Mouse (Mus musculus) hindbrain, embryonic 15.5 days (tissue): Measurements from ENCODE around the gene Ttn. TPM values are rescaled to one million over a fixed set of nuclear protein-coding genes. Genes with fewer than 3 reads are reported as not detected.
A peak's percentile ranks its signal among the peaks of the same experiment; 100 is the strongest.

ENCODE experiments used
- ATAC-seq: fragments of 200-750 bp; cut with Nextera tagmentation; 2 replicates; pipeline ENCODE4 v1.8.0; 2017; ENCODE audit warnings: low read depth, moderate number of reproducible peaks, moderate TSS enrichment; ENCODE audit not compliant: low FRiP score
- H3K27ac ChIP-seq: fragments of 300-500 bp; sonication (generic); replicated peaks from 2 replicates; pipeline ENCODE4 v1.5.1; 2015; ENCODE audit warnings: mild to moderate bottlenecking, inconsistent platforms
- H3K27me3 ChIP-seq: fragments of 300-500 bp; sonication (generic); 2 replicates; pipeline ENCODE4 v1.6.1; 2015; ENCODE audit warnings: control low read depth, inconsistent platforms
- H3K36me3 ChIP-seq: fragments of 300-500 bp; sonication (generic); 2 replicates; pipeline ENCODE4 v1.6.1; 2015; ENCODE audit warnings: control low read depth, inconsistent platforms
- H3K4me1 ChIP-seq: fragments of 300-500 bp; sonication (generic); replicated peaks from 2 replicates; pipeline ENCODE4 v1.6.1; 2015; ENCODE audit warnings: control low read depth, inconsistent platforms
- H3K4me2 ChIP-seq: fragments of 300-500 bp; sonication (generic); 2 replicates; pipeline ENCODE4 v1.6.1; 2015; ENCODE audit warnings: moderate library complexity, mild to moderate bottlenecking, inconsistent platforms
- H3K4me3 ChIP-seq: fragments of 300-500 bp; sonication (generic); 2 replicates; pipeline ENCODE4 v1.5.1; 2015; ENCODE audit warnings: mild to moderate bottlenecking, inconsistent platforms
- H3K9ac ChIP-seq: fragments of 300-500 bp; sonication (generic); 2 replicates; pipeline ENCODE4 v1.6.1; 2015; ENCODE audit warnings: inconsistent platforms
- H3K9me3 ChIP-seq: fragments of 300-500 bp; sonication (generic); 2 replicates; pipeline ENCODE4 v1.6.1; 2016; ENCODE audit warnings: control low read depth, inconsistent platforms
- WGBS: fragments of 180-500 bp; shearing (Covaris S2); methylation state at CpG from one replicate; pipeline ENCODE4 v1.1.7; 2015; 5-methylcytosine and 5-hydroxymethylcytosine counted together
- polyA plus RNA-seq: library from polyadenylated mRNA; unstranded; fragments of >200 nt; fragmentation: Nextera tagmentation; extraction: Ambion mirVana; gene quantifications from 2 replicates; pipeline ENCODE4 v1.2.1, GENCODE M21; 2015

Gene Ttn
- polyA plus RNA-seq, 1 experiment from 2014 or later = 0.30 TPM

DNA sequence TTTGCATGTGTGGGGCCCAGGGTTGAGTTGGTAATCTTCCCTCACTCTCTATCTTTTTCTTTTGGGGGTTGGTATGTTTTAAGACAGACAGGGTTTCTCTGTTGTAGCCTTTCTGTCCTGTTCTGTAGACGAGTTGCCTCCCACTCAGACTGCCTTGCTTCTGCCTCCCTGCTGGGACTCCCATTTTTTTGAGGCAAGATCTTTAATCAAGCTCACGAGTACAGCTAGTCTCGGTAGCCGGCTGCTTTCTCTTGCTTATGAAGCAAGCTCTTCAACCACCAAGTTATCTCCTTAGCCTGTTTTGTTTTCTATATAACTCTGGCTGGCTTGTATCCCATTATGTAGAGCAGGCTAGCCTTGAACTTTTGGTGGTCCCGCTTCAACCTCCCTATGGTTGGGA lies 288.6 kb downstream of the Ttn start:
- Histone ChIP-seq H3K9ac (no peak overlapping the region), H3K4me3 (no peak overlapping the region), H3K27me3 (no peaks in the 10 kb centered on the region), H3K4me1 (no peaks in the 10 kb centered on the region), H3K9me3 (no peaks in the 10 kb centered on the region), H3K36me3 (peaks cover 59% of the 10 kb centered on the region), H3K4me2 (no peak overlapping the region), H3K27ac (no peak overlapping the region)
- WGBS = 77% methylated on average over 5 of the region's 5 CpGs
- ATAC-seq = no peak

GRCm38 (mm10) chr2:76690436-76691204 lies 291.7 kb downstream of the Ttn start:
- Histone ChIP-seq H3K36me3 (peaks cover 82% of the 10 kb centered on the region), H3K4me2 (no peak overlapping the region), H3K27me3 (no peaks in the 10 kb centered on the region), H3K9me3 (no peaks in the 10 kb centered on the region), H3K9ac (no peak overlapping the region), H3K27ac (no peak overlapping the region), H3K4me3 (no peak overlapping the region), H3K4me1 (no peaks in the 10 kb centered on the region)
- ATAC-seq = no peak
- WGBS = 85% methylated on average over 12 of the region's 12 CpGs

DNA sequence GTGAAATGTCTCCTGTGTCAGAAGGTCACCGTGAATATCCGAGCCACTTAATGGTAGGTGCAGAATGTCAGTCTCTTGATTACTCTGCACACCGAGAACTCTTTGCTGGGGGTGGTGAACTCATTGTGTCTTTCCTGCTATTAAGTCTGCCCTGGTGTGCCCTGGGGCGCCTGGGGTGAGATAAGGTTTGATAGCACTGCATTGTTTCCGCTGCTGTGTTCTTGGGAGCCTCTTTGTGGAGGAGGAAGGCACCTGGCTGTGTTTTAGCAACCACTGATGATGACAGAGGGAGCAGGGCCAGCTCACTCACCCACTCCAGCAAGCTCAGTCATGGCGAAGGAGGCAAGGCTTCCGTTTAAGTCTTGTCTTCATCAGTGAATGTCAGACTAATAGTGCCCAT lies 294.2 kb downstream of the Ttn start:
- H3K36me3 ChIP-seq = peaks cover 82% of the 10 kb centered on the region
- no peaks in the 10 kb centered on the region for H3K9me3 ChIP-seq
- no peak overlapping the region for H3K27ac ChIP-seq
- H3K4me3 ChIP-seq = no peak overlapping the region
- no peak overlapping the region for H3K4me2 ChIP-seq
- H3K9ac ChIP-seq = no peak overlapping the region
- WGBS = 72% methylated on average over 7 of the region's 7 CpGs
- H3K27me3 ChIP-seq = no peaks in the 10 kb centered on the region
- ATAC-seq = no peak
- H3K4me1 ChIP-seq = no peaks in the 10 kb centered on the region

DNA sequence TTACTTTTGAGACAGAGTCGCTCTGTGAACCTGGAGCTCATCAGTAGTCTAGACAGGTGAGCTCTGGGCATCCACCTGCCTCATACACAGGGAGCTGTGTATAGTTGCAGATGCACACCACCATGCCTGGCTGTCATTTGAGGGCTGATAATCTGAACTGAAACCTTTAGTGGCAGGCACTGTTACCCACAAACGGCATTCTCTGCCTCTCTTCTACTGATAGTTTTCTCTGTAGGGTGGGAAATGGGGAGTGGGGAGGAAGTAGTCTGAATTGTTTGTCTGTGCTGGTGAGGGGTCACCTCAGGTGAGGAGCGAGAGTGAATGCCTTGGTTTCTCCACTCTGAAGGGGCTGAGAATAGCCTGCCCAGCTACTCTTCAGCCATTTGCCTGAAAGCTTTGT lies 294.7 kb downstream of the Ttn start:
- Histone ChIP-seq H3K4me3 (no peak overlapping the region), H3K4me1 (no peaks in the 10 kb centered on the region), H3K4me2 (no peak overlapping the region), H3K9me3 (no peaks in the 10 kb centered on the region), H3K27me3 (no peaks in the 10 kb centered on the region), H3K9ac (no peak overlapping the region), H3K36me3 (peaks cover 82% of the 10 kb centered on the region), H3K27ac (no peak overlapping the region)
- 85% methylated on average over 3 of the region's 3 CpGs for WGBS
- no peak for ATAC-seq

- no peaks in the 10 kb centered on the region for H3K4me1 ChIP-seq
- no peaks in the 10 kb centered on the region for H3K27me3 ChIP-seq
- ATAC-seq = no peak
- no peak overlapping the region for H3K27ac ChIP-seq
- H3K4me3 ChIP-seq = no peak overlapping the region
- no peak overlapping the region for H3K9ac ChIP-seq
- no peak overlapping the region for H3K4me2 ChIP-seq
- 94% methylated on average over 3 of the region's 3 CpGs for WGBS
- H3K9me3 ChIP-seq = no peaks in the 10 kb centered on the region
- H3K36me3 ChIP-seq = peaks cover 83% of the 10 kb centered on the region
Observed at GRCm38 (mm10) chr2:76686986-76687385, 295.4 kb downstream of the Ttn start.

GRCm38 (mm10) chr2:76682301-76682700 lies 300.0 kb downstream of the Ttn start:
- Histone ChIP-seq H3K27me3 (no peaks in the 10 kb centered on the region), H3K4me3 (no peak overlapping the region), H3K9me3 (no peaks in the 10 kb centered on the region), H3K4me2 (no peak overlapping the region), H3K27ac (no peak overlapping the region), H3K4me1 (peaks cover 3% of the 10 kb centered on the region; the same call in 1 of the 2 replicates), H3K9ac (no peak overlapping the region), H3K36me3 (peaks cover 57% of the 10 kb centered on the region)
- no peak for ATAC-seq
- WGBS = 85% methylated on average over 8 of the region's 8 CpGs

DNA sequence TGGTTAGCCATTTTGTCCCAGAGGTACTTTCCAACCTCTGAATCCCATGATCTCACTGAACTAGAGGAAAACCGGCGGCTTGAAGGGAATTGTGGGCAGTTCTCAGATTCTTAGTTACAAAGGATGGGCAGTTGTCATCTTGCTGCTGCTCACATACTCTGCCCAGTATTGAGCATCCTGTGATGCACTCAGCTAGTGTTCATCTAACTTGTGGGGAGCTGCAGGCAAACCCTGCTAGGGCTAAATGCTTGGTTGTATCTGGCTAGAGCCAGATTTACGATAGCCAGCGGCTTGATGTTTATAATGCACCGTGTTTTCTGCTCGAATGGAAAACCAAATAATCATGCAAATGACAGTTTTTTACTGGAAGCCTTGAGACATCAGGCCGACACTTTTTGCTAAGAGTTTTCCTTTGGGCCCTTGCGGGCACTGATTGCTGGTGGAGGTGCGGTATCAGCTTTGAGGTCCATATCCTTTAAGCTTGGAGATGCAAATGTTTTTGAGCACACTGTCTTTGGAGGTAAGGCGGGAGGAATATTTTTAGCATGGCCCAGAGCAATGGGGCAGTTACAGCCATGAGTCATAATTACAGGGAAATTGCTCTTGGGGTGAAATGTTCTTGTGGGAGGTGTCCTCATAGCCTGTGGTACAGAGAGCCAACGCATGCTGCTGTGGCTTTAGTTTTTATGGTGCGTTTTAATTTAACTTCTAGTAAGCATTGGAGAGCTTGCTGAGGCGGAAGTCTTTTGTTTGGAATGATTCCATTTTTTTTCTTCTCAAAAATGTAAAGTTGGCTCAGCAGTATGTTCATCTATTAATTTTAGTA lies 305.7 kb downstream of the Ttn start:
- Histone ChIP-seq H3K27ac (no peak overlapping the region), H3K36me3 (peaks cover 6% of the 10 kb centered on the region; the same call in 1 of the 2 replicates), H3K4me1 (peaks cover 35% of the 10 kb centered on the region), H3K9me3 (no peaks in the 10 kb centered on the region), H3K4me3 (peak overlapping the region; percentile 95), H3K9ac (peak overlapping the region; percentile 81), H3K27me3 (no peaks in the 10 kb centered on the region), H3K4me2 (peak overlapping the region; percentile 81)
- ATAC-seq = no peak
- 51% methylated on average over 13 of the region's 13 CpGs for WGBS

DNA sequence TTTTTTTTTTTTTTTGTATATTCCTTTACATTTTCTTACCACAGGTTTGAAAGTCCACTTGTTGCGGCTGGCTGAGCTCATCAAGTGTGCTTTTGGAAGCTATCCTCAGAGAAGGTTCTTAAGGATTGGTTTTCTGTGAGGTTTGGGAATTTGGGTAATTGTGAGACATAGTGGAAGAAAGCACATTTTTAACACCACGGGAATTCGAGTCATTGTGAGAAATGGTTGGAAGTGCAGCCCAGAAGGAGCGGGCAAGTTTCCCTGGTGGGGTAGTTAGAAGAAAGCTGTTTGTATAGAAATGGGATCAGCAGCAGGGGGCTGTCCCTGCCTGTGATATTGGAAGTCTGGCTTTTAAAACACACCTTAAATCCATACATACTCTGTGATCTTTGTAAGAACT lies 306.4 kb downstream of the Ttn start:
- Histone ChIP-seq H3K36me3 (peaks cover 6% of the 10 kb centered on the region; the same call in 1 of the 2 replicates), H3K4me1 (peaks cover 39% of the 10 kb centered on the region), H3K4me2 (peak overlapping the region; percentile 81), H3K4me3 (peak overlapping the region; percentile 95), H3K9ac (peak overlapping the region; percentile 81), H3K27me3 (no peaks in the 10 kb centered on the region), H3K27ac (no peak overlapping the region), H3K9me3 (no peaks in the 10 kb centered on the region)
- ATAC-seq = no peak
- 14% methylated on average over 4 of the region's 4 CpGs for WGBS

DNA sequence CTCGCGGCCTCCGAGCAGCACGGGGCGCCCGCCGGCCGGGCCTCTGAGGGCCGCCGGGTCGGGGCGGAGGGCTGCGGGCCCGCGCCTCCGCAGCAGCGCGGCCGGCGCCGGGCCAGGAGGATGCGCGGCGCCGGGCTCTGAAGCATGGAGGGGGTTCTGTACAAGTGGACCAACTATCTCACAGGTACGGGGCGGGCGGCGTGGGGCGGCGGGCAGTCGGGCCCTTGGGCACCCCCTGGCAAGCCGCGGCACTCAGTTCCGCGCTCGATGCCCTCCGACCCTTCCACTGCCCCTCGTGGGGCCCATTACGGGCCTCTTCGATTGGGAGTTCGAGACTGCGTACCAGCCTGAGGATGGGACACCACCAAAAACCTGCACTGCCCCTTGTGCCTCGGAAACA lies 306.9 kb downstream of the Ttn start:
- no peaks in the 10 kb centered on the region for H3K9me3 ChIP-seq
- H3K4me2 ChIP-seq = peak overlapping the region; percentile 81
- H3K36me3 ChIP-seq = peaks cover 2% of the 10 kb centered on the region; the same call in 1 of the 2 replicates
- 1% methylated on average over 31 of the region's 44 CpGs for WGBS
- peak overlapping the region; percentile 81 for H3K27ac ChIP-seq
- no peaks in the 10 kb centered on the region for H3K27me3 ChIP-seq
- peaks cover 39% of the 10 kb centered on the region for H3K4me1 ChIP-seq
- peak; percentile 72 for ATAC-seq
- peak overlapping the region; percentile 81 for H3K9ac ChIP-seq
- H3K4me3 ChIP-seq = peak overlapping the region; percentile 95

- H3K9me3 ChIP-seq = no peaks in the 10 kb centered on the region
- H3K27ac ChIP-seq = peak within 1 kb of the TSS; percentile 81
- 4% methylated on average over 43 of the region's 52 CpGs for WGBS
- no peaks in the 10 kb centered on the region for H3K27me3 ChIP-seq
- peaks cover 39% of the 10 kb centered on the region for H3K4me1 ChIP-seq
- peak within 1 kb of the TSS; percentile 95 for H3K4me3 ChIP-seq
- H3K36me3 ChIP-seq = no peaks in the 10 kb centered on the region
- peak within 1 kb of the TSS; percentile 81 for H3K4me2 ChIP-seq
- H3K9ac ChIP-seq = peak within 1 kb of the TSS; percentile 81
- peak; percentile 87 for ATAC-seq
Observed at GRCm38 (mm10) chr2:76674725-76675427, 307.5 kb downstream of the Ttn start, which contains the start of gene Plekha3. Gene Plekha3 (plus strand): TSS chr2:76675281.

- Histone ChIP-seq H3K27me3 (no peaks in the 10 kb centered on the region), H3K27ac (peak overlapping the region; percentile 56), H3K4me2 (peak overlapping the region; percentile 58), H3K36me3 (no peaks in the 10 kb centered on the region), H3K9me3 (no peaks in the 10 kb centered on the region), H3K9ac (no peak overlapping the region), H3K4me3 (peak overlapping the region; percentile 38), H3K4me1 (peaks cover 40% of the 10 kb centered on the region)
- no peak for ATAC-seq
- 31% methylated on average over 7 of the region's 7 CpGs for WGBS
Observed at GRCm38 (mm10) chr2:76673472-76674081, 308.8 kb downstream of the Ttn start.
